Mouse (Mus musculus) G1E (cell line): ENCODE data around the gene Tma7. TPM values are rescaled to one million over a fixed set of nuclear protein-coding genes. Genes with fewer than 3 reads are reported as not detected.

Source experiments
- ATAC-seq: 2 replicates; pipeline ENCODE4 v1.8.0; 2016; ENCODE audit warnings: mild to moderate bottlenecking; ENCODE audit not compliant: insufficient number of reproducible peaks, poor library complexity, low FRiP score, severe bottlenecking; ENCODE audit errors: extremely low read depth
- DNase-seq: peaks from one replicate; pipeline ENCODE4 v3.0.0; 2012; ENCODE audit warnings: low spot score
- H3K27me3 ChIP-seq: 2 replicates; pipeline ENCODE4 v1.6.1; 2012; ENCODE audit warnings: mild to moderate bottlenecking, low read length, inconsistent platforms; ENCODE audit not compliant: insufficient read depth
- H3K36me3 ChIP-seq: replicated peaks from 2 replicates; pipeline ENCODE3; 2012; ENCODE audit warnings: mild to moderate bottlenecking, inconsistent platforms
- H3K4me1 ChIP-seq: 2 replicates; pipeline ENCODE4 v1.6.1; 2012; ENCODE audit warnings: low read depth, low read length, inconsistent platforms, mixed read lengths; ENCODE audit not compliant: insufficient read depth
- H3K4me3 ChIP-seq: 2 replicates; pipeline ENCODE4 v1.5.1; 2012; ENCODE audit warnings: low read depth, mild to moderate bottlenecking, inconsistent platforms, low read length, moderate library complexity, mixed read lengths
- H3K9me3 ChIP-seq: replicated peaks from 2 replicates; pipeline ENCODE4 v1.6.1; 2012; ENCODE audit warnings: inconsistent platforms
- CTCF ChIP-seq: IDR thresholded peaks from 2 replicates; pipeline ENCODE4 v1.5.1; 2012; ENCODE audit warnings: low read depth, low read length, inconsistent platforms, mixed read lengths
- GATA1 ChIP-seq: IDR thresholded peaks from 2 replicates; pipeline ENCODE4 v1.6.1; 2012; ENCODE audit warnings: borderline replicate concordance, low read length, inconsistent platforms, mixed read lengths
- GATA2 ChIP-seq: IDR thresholded peaks from 2 replicates; pipeline ENCODE4 v1.6.1; 2012; ENCODE audit warnings: low read depth, low read length, inconsistent platforms, borderline replicate concordance
- POLR2AphosphoS5 ChIP-seq: IDR thresholded peaks from 2 replicates; pipeline ENCODE4 v1.6.1; 2012; ENCODE audit warnings: low read depth, low read length, inconsistent platforms; ENCODE audit not compliant: insufficient replicate concordance
- TAL1 ChIP-seq: conservative IDR thresholded peaks from 2 replicates; pipeline ENCODE4 v1.6.1; 2012; ENCODE audit warnings: low read depth, low read length, inconsistent platforms, mixed read lengths
- polyA plus RNA-seq: library from polyadenylated mRNA; stranded (reverse); fragments of >175 nt; gene quantifications from 2 replicates; pipeline ENCODE4 v1.2.3, GENCODE M21; 2012
- total RNA-seq, 2 experiments: library from RNA; stranded (forward) in 1 of 2; stranded (reverse) in 1 of 2; fragments of 200-1000 nt in 1 of 2; fragments of >200 nt in 1 of 2; fragmentation: Nextera tagmentation in 1 of 2; gene quantifications; 2 replicates each; pipeline ENCODE4 v1.2.3; 2014 to 2017

Gene Tma7
- total and polyA plus RNA-seq, 3 experiments, result 230 to 429 (median 413) TPM

DNA sequence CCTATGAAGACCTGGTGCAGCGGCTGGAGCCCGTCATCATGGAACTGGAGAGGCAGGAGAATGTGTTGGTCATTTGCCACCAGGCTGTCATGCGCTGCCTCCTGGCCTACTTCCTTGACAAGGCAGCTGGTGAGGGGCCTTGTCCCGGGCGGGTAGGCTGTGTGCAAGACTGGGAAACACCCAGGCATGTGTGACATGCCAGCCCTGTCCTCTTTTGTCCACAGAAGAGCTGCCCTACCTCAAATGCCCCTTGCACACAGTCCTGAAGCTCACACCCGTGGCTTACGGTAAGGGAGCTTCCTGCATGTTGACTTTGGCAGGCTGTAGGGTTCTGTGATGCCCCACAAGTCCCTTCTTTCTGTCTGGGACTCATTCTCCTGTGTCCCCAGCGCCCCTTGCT is 54.9 kb downstream of the Tma7 start:
- ATAC-seq, result no peak
- peaks cover 61% of the 10 kb centered on the region for H3K36me3 ChIP-seq
- peaks cover 9% of the 10 kb centered on the region for H3K4me1 ChIP-seq

More for the DNA sequence above, 54.9 kb downstream of the Tma7 start:
- Histone ChIP-seq H3K9me3 (no peaks in the 10 kb centered on the region), H3K27me3 (no peaks in the 10 kb centered on the region; the same call in 1 of the 2 replicates), H3K4me3 (no peak overlapping the region)
- TF ChIP-seq GATA2 (no peak), GATA1 (no peak), POLR2AphosphoS5 (no peak), TAL1 (no peak), CTCF (no peak)
- no peak for DNase-seq

Other genes starting within 250 kb of the Tma7 start
- gene Slc26a6, start 229.3 kb downstream of the Tma7 start, total RNA-seq (2014; fragmentation: Nextera tagmentation), result 1.0 and 3.6 TPM in 2 replicates
- 2.3 and 3.1 TPM in 2 replicates for gene Slc26a6, start 229.3 kb downstream of the Tma7 start, total RNA-seq (2017)
- gene Slc26a6, start 229.3 kb downstream of the Tma7 start, polyA plus RNA-seq, result 2.4 and 3.5 TPM in 2 replicates
- gene Tmem89, start 168.0 kb downstream of the Tma7 start, total RNA-seq (2014; fragmentation: Nextera tagmentation), result not detected in 2 replicates
- not detected in 2 replicates for gene Tmem89, start 168.0 kb downstream of the Tma7 start, total RNA-seq (2017)
- gene Tmem89, start 168.0 kb downstream of the Tma7 start, polyA plus RNA-seq, result not detected in 2 replicates
- 172 and 173 TPM in 2 replicates for gene Uqcrc1, start 146.0 kb downstream of the Tma7 start, total RNA-seq (2014; fragmentation: Nextera tagmentation)
- gene Uqcrc1, start 146.0 kb downstream of the Tma7 start, total RNA-seq (2017), result 186 and 188 TPM in 2 replicates
- gene Uqcrc1, start 146.0 kb downstream of the Tma7 start, polyA plus RNA-seq, result 448 and 452 TPM in 2 replicates
- gene Col7a1, start 129.0 kb downstream of the Tma7 start, total RNA-seq (2014; fragmentation: Nextera tagmentation), result 0.10 and 0.30 TPM in 2 replicates
- 1.1 and 3.0 TPM in 2 replicates for gene Col7a1, start 129.0 kb downstream of the Tma7 start, total RNA-seq (2017)
- gene Col7a1, start 129.0 kb downstream of the Tma7 start, polyA plus RNA-seq, result 0.15 and 0.28 TPM in 2 replicates
- not detected in 2 replicates for gene Ucn2, start 96.6 kb downstream of the Tma7 start, total RNA-seq (2014; fragmentation: Nextera tagmentation)
- gene Ucn2, start 96.6 kb downstream of the Tma7 start, total RNA-seq (2017), result 0.17 and 0.38 TPM in 2 replicates
- gene Ucn2, start 96.6 kb downstream of the Tma7 start, polyA plus RNA-seq, result not detected in 2 replicates
- 7.1 and 10.0 TPM in 2 replicates for gene Pfkfb4, start 90.8 kb downstream of the Tma7 start, total RNA-seq (2014; fragmentation: Nextera tagmentation)
- 9.1 and 9.3 TPM in 2 replicates for gene Pfkfb4, start 90.8 kb downstream of the Tma7 start, total RNA-seq (2017)
- 1.7 and 4.1 TPM in 2 replicates for gene Pfkfb4, start 90.8 kb downstream of the Tma7 start, polyA plus RNA-seq
- gene Shisa5, start 44.0 kb downstream of the Tma7 start, total RNA-seq (2014; fragmentation: Nextera tagmentation), result 17.1 and 24.2 TPM in 2 replicates
- gene Shisa5, start 44.0 kb downstream of the Tma7 start, total RNA-seq (2017), result 50.0 and 50.6 TPM in 2 replicates
- 207 and 259 TPM in 2 replicates for gene Shisa5, start 44.0 kb downstream of the Tma7 start, polyA plus RNA-seq
- gene Trex1, start 22.9 kb downstream of the Tma7 start, total RNA-seq (2014; fragmentation: Nextera tagmentation), result 9.6 and 14.4 TPM in 2 replicates
- gene Trex1, start 22.9 kb downstream of the Tma7 start, total RNA-seq (2017), result 12.2 and 19.6 TPM in 2 replicates
- 15.1 and 27.4 TPM in 2 replicates for gene Trex1, start 22.9 kb downstream of the Tma7 start, polyA plus RNA-seq
- gene Atrip, start 8.5 kb downstream of the Tma7 start, total RNA-seq (2014; fragmentation: Nextera tagmentation), result 16.4 and 17.9 TPM in 2 replicates
- gene Atrip, start 8.5 kb downstream of the Tma7 start, total RNA-seq (2017), result 18.1 and 22.8 TPM in 2 replicates
- 8.5 and 9.2 TPM in 2 replicates for gene Atrip, start 8.5 kb downstream of the Tma7 start, polyA plus RNA-seq
- 4.7 and 5.0 TPM in 2 replicates for gene Ccdc51, start 94 bp downstream of the Tma7 start, total RNA-seq (2014; fragmentation: Nextera tagmentation)
- gene Ccdc51, start 94 bp downstream of the Tma7 start, total RNA-seq (2017), result 16.0 and 16.8 TPM in 2 replicates
- 8.0 and 8.8 TPM in 2 replicates for gene Ccdc51, start 94 bp downstream of the Tma7 start, polyA plus RNA-seq
- gene Plxnb1, start 12.8 kb upstream of the Tma7 start, total RNA-seq (2014; fragmentation: Nextera tagmentation), result not detected in 2 replicates
- gene Plxnb1, start 12.8 kb upstream of the Tma7 start, total RNA-seq (2017), result 0.23 and 0.44 TPM in 2 replicates
- not detected in 2 replicates for gene Plxnb1, start 12.8 kb upstream of the Tma7 start, polyA plus RNA-seq
- not detected in 2 replicates for gene Fbxw21, start 79.5 kb upstream of the Tma7 start, total RNA-seq (2014; fragmentation: Nextera tagmentation)
- gene Fbxw21, start 79.5 kb upstream of the Tma7 start, total RNA-seq (2017), result 0.11 TPM in 1 of 2 replicates, not detected in the other
- not detected in 2 replicates for gene Fbxw21, start 79.5 kb upstream of the Tma7 start, polyA plus RNA-seq
- gene Fbxw13, start 113.4 kb upstream of the Tma7 start, total RNA-seq (2014; fragmentation: Nextera tagmentation), result not detected in 2 replicates
- gene Fbxw13, start 113.4 kb upstream of the Tma7 start, total RNA-seq (2017), result not detected in 2 replicates
- not detected in 2 replicates for gene Fbxw13, start 113.4 kb upstream of the Tma7 start, polyA plus RNA-seq
- gene Fbxw20, start 152.2 kb upstream of the Tma7 start, total RNA-seq (2014; fragmentation: Nextera tagmentation), result not detected in 2 replicates
- gene Fbxw20, start 152.2 kb upstream of the Tma7 start, total RNA-seq (2017), result 0.06 TPM in 1 of 2 replicates, not detected in the other
- gene Fbxw20, start 152.2 kb upstream of the Tma7 start, polyA plus RNA-seq, result not detected in 2 replicates
- not detected in 2 replicates for gene Fbxw14, start 205.1 kb upstream of the Tma7 start, total RNA-seq (2014; fragmentation: Nextera tagmentation)
- gene Fbxw14, start 205.1 kb upstream of the Tma7 start, total RNA-seq (2017), result 0.23 and 0.87 TPM in 2 replicates
- not detected in 2 replicates for gene Fbxw14, start 205.1 kb upstream of the Tma7 start, polyA plus RNA-seq